Mouse (Mus musculus) G1E (cell line): ENCODE results near the gene Il17re. TPM values are rescaled to one million over a fixed set of nuclear protein-coding genes. Genes with fewer than 3 reads are reported as not detected.

Experiments used
- ATAC-seq: 2 replicates; pipeline ENCODE4 v1.8.0; 2016; ENCODE audit warnings: mild to moderate bottlenecking; ENCODE audit not compliant: insufficient number of reproducible peaks, poor library complexity, low FRiP score, severe bottlenecking; ENCODE audit errors: extremely low read depth
- DNase-seq: peaks from one replicate; pipeline ENCODE4 v3.0.0; 2012; ENCODE audit warnings: low spot score
- H3K27me3 ChIP-seq: 2 replicates; pipeline ENCODE4 v1.6.1; 2012; ENCODE audit warnings: mild to moderate bottlenecking, low read length, inconsistent platforms; ENCODE audit not compliant: insufficient read depth
- H3K36me3 ChIP-seq: replicated peaks from 2 replicates; pipeline ENCODE3; 2012; ENCODE audit warnings: mild to moderate bottlenecking, inconsistent platforms
- H3K4me1 ChIP-seq: 2 replicates; pipeline ENCODE4 v1.6.1; 2012; ENCODE audit warnings: low read depth, low read length, inconsistent platforms, mixed read lengths; ENCODE audit not compliant: insufficient read depth
- H3K4me3 ChIP-seq: 2 replicates; pipeline ENCODE4 v1.5.1; 2012; ENCODE audit warnings: low read depth, mild to moderate bottlenecking, inconsistent platforms, low read length, moderate library complexity, mixed read lengths
- H3K9me3 ChIP-seq: replicated peaks from 2 replicates; pipeline ENCODE4 v1.6.1; 2012; ENCODE audit warnings: inconsistent platforms
- CTCF ChIP-seq: IDR thresholded peaks from 2 replicates; pipeline ENCODE4 v1.5.1; 2012; ENCODE audit warnings: low read depth, low read length, inconsistent platforms, mixed read lengths
- GATA1 ChIP-seq: IDR thresholded peaks from 2 replicates; pipeline ENCODE4 v1.6.1; 2012; ENCODE audit warnings: borderline replicate concordance, low read length, inconsistent platforms, mixed read lengths
- GATA2 ChIP-seq: IDR thresholded peaks from 2 replicates; pipeline ENCODE4 v1.6.1; 2012; ENCODE audit warnings: low read depth, low read length, inconsistent platforms, borderline replicate concordance
- POLR2AphosphoS5 ChIP-seq: IDR thresholded peaks from 2 replicates; pipeline ENCODE4 v1.6.1; 2012; ENCODE audit warnings: low read depth, low read length, inconsistent platforms; ENCODE audit not compliant: insufficient replicate concordance
- TAL1 ChIP-seq: conservative IDR thresholded peaks from 2 replicates; pipeline ENCODE4 v1.6.1; 2012; ENCODE audit warnings: low read depth, low read length, inconsistent platforms, mixed read lengths
- polyA plus RNA-seq: library from polyadenylated mRNA; stranded (reverse); fragments of >175 nt; gene quantifications from 2 replicates; pipeline ENCODE4 v1.2.3, GENCODE M21; 2012
- total RNA-seq, 2 experiments: library from RNA; stranded (forward) in 1 of 2; stranded (reverse) in 1 of 2; fragments of 200-1000 nt in 1 of 2; fragments of >200 nt in 1 of 2; fragmentation: Nextera tagmentation in 1 of 2; gene quantifications; 2 replicates each; pipeline ENCODE4 v1.2.3; 2014 to 2017

Gene Il17re
- total and polyA plus RNA-seq, 3 experiments, result 0.22 TPM; not detected in 2

DNA sequence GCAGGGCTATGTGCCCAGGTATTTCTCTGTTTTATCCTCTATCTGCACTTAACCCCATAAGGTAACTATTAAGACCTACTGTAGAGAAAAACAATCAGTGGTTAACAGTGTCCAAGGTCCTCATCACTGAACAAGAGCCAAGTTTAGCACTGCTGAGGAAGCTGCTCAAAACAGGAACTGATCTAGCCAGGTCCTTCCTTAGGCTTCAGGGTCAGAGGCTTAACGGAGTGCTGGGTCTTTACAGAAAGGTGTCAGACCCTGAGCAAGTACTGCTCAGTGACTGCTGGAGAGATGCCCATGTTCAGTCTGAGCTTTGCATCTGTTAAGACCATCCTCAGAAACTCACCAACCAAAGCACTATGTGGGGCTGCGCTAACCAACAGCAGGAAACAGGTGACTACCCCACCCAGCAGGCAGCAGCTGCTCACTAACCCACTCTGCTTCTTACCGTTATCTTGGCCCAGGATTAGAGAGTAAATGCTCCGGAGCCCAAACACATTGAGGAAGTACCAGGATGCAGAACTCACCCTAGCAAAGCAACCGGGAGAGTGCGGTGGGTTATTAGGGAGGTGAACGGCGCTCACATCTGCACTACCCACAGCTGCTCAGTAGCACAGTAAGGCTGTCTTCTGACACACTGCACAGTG is 59.3 kb downstream of the Il17re start:
- Histone ChIP-seq H3K9me3 (no peaks in the 10 kb centered on the region), H3K4me3 (no peak overlapping the region), H3K36me3 (peaks cover 98% of the 10 kb centered on the region), H3K27me3 (no peaks in the 10 kb centered on the region), H3K4me1 (no peaks in the 10 kb centered on the region)
- TF ChIP-seq CTCF (no peak), GATA1 (no peak), POLR2AphosphoS5 (no peak), GATA2 (no peak), TAL1 (no peak)
- ATAC-seq (no peak), DNase-seq (no peak)

Other genes starting within 250 kb of the Il17re start
Only the 20 nearest of the 21 such genes appear.
- gene Mtmr14, start 220.6 kb upstream of the Il17re start, total RNA-seq (2014; fragmentation: Nextera tagmentation), result 21.1 and 21.8 TPM in 2 replicates
- 30.6 and 41.8 TPM in 2 replicates for gene Mtmr14, start 220.6 kb upstream of the Il17re start, total RNA-seq (2017)
- 43.2 and 53.7 TPM in 2 replicates for gene Mtmr14, start 220.6 kb upstream of the Il17re start, polyA plus RNA-seq
- 0.24 TPM in 1 of 2 replicates, not detected in the other for gene Cpne9, start 176.2 kb upstream of the Il17re start, total RNA-seq (2014; fragmentation: Nextera tagmentation)
- 0.11 TPM in 1 of 2 replicates, not detected in the other for gene Cpne9, start 176.2 kb upstream of the Il17re start, total RNA-seq (2017)
- gene Cpne9, start 176.2 kb upstream of the Il17re start, polyA plus RNA-seq, result 0.04 TPM in 1 of 2 replicates, not detected in the other
- 46.5 and 56.0 TPM in 2 replicates for gene Brpf1, start 151.3 kb upstream of the Il17re start, total RNA-seq (2014; fragmentation: Nextera tagmentation)
- 26.5 and 26.9 TPM in 2 replicates for gene Brpf1, start 151.3 kb upstream of the Il17re start, total RNA-seq (2017)
- gene Brpf1, start 151.3 kb upstream of the Il17re start, polyA plus RNA-seq, result 37.9 and 40.6 TPM in 2 replicates
- gene Ogg1, start 131.5 kb upstream of the Il17re start, total RNA-seq (2014; fragmentation: Nextera tagmentation), result 30.4 and 56.3 TPM in 2 replicates
- gene Ogg1, start 131.5 kb upstream of the Il17re start, total RNA-seq (2017), result 10.9 and 11.5 TPM in 2 replicates
- 10.4 and 11.3 TPM in 2 replicates for gene Ogg1, start 131.5 kb upstream of the Il17re start, polyA plus RNA-seq
- 0.98 TPM in 1 of 2 replicates, not detected in the other for gene Camk1, start 114.5 kb upstream of the Il17re start, total RNA-seq (2014; fragmentation: Nextera tagmentation)
- 0.82 and 1.2 TPM in 2 replicates for gene Camk1, start 114.5 kb upstream of the Il17re start, total RNA-seq (2017)
- gene Camk1, start 114.5 kb upstream of the Il17re start, polyA plus RNA-seq, result 0.07 and 0.10 TPM in 2 replicates
- gene Tada3, start 80.6 kb upstream of the Il17re start, total RNA-seq (2014; fragmentation: Nextera tagmentation), result 33.2 and 35.2 TPM in 2 replicates
- gene Tada3, start 80.6 kb upstream of the Il17re start, total RNA-seq (2017), result 15.7 and 18.2 TPM in 2 replicates
- gene Tada3, start 80.6 kb upstream of the Il17re start, polyA plus RNA-seq, result 65.3 and 88.5 TPM in 2 replicates
- 69.7 and 96.4 TPM in 2 replicates for gene Arpc4, start 80.4 kb upstream of the Il17re start, total RNA-seq (2014; fragmentation: Nextera tagmentation)
- 263 and 271 TPM in 2 replicates for gene Arpc4, start 80.4 kb upstream of the Il17re start, total RNA-seq (2017)
- 247 and 264 TPM in 2 replicates for gene Arpc4, start 80.4 kb upstream of the Il17re start, polyA plus RNA-seq
- 43.3 and 47.6 TPM in 2 replicates for gene Ttll3, start 69.2 kb upstream of the Il17re start, total RNA-seq (2014; fragmentation: Nextera tagmentation)
- 20.5 and 22.7 TPM in 2 replicates for gene Ttll3, start 69.2 kb upstream of the Il17re start, total RNA-seq (2017)
- gene Ttll3, start 69.2 kb upstream of the Il17re start, polyA plus RNA-seq, result 10.2 and 15.1 TPM in 2 replicates
- 8.7 and 20.2 TPM in 2 replicates for gene Rpusd3, start 39.1 kb upstream of the Il17re start, total RNA-seq (2014; fragmentation: Nextera tagmentation)
- 7.7 and 8.5 TPM in 2 replicates for gene Rpusd3, start 39.1 kb upstream of the Il17re start, total RNA-seq (2017)
- gene Rpusd3, start 39.1 kb upstream of the Il17re start, polyA plus RNA-seq, result 113 TPM in 2 replicates
- not detected in 2 replicates for gene Cidec, start 22.7 kb upstream of the Il17re start, total RNA-seq (2014; fragmentation: Nextera tagmentation)
- gene Cidec, start 22.7 kb upstream of the Il17re start, total RNA-seq (2017), result 0.06 and 0.27 TPM in 2 replicates
- not detected in 2 replicates for gene Cidec, start 22.7 kb upstream of the Il17re start, polyA plus RNA-seq
- 19.4 and 21.7 TPM in 2 replicates for gene Jagn1, start 15.9 kb upstream of the Il17re start, total RNA-seq (2014; fragmentation: Nextera tagmentation)
- 12.9 and 14.0 TPM in 2 replicates for gene Jagn1, start 15.9 kb upstream of the Il17re start, total RNA-seq (2017)
- gene Jagn1, start 15.9 kb upstream of the Il17re start, polyA plus RNA-seq, result 5.6 and 6.3 TPM in 2 replicates
- gene Il17rc, start 12.9 kb downstream of the Il17re start, total RNA-seq (2014; fragmentation: Nextera tagmentation), result not detected in 2 replicates
- gene Il17rc, start 12.9 kb downstream of the Il17re start, total RNA-seq (2017), result not detected in 2 replicates
- gene Il17rc, start 12.9 kb downstream of the Il17re start, polyA plus RNA-seq, result 0.07 and 0.17 TPM in 2 replicates
- 8.5 and 9.9 TPM in 2 replicates for gene Creld1, start 24.8 kb downstream of the Il17re start, total RNA-seq (2014; fragmentation: Nextera tagmentation)
- 5.8 and 7.4 TPM in 2 replicates for gene Creld1, start 24.8 kb downstream of the Il17re start, total RNA-seq (2017)
- 17.3 and 19.8 TPM in 2 replicates for gene Creld1, start 24.8 kb downstream of the Il17re start, polyA plus RNA-seq
- gene Prrt3, start 43.4 kb downstream of the Il17re start, total RNA-seq (2014; fragmentation: Nextera tagmentation), result not detected in 2 replicates
- gene Prrt3, start 43.4 kb downstream of the Il17re start, total RNA-seq (2017), result under 0.01 and 0.12 TPM in 2 replicates
- gene Prrt3, start 43.4 kb downstream of the Il17re start, polyA plus RNA-seq, result not detected in 2 replicates
- 54.4 and 56.1 TPM in 2 replicates for gene Emc3, start 73.2 kb downstream of the Il17re start, total RNA-seq (2014; fragmentation: Nextera tagmentation)
- gene Emc3, start 73.2 kb downstream of the Il17re start, total RNA-seq (2017), result 34.8 and 37.1 TPM in 2 replicates
- 18.8 and 22.9 TPM in 2 replicates for gene Emc3, start 73.2 kb downstream of the Il17re start, polyA plus RNA-seq
- 47.2 and 83.5 TPM in 2 replicates for gene Fancd2, start 73.2 kb downstream of the Il17re start, total RNA-seq (2014; fragmentation: Nextera tagmentation)
- gene Fancd2, start 73.2 kb downstream of the Il17re start, total RNA-seq (2017), result 32.9 and 41.1 TPM in 2 replicates
- gene Fancd2, start 73.2 kb downstream of the Il17re start, polyA plus RNA-seq, result 2.2 TPM in 2 replicates
- gene Fancd2os, start 142.2 kb downstream of the Il17re start, total RNA-seq (2014; fragmentation: Nextera tagmentation), result not detected in 2 replicates
- gene Fancd2os, start 142.2 kb downstream of the Il17re start, total RNA-seq (2017), result 0.16 TPM in 1 of 2 replicates, not detected in the other
- gene Fancd2os, start 142.2 kb downstream of the Il17re start, polyA plus RNA-seq, result not detected in 2 replicates
- 186 and 193 TPM in 2 replicates for gene Brk1, start 146.3 kb downstream of the Il17re start, total RNA-seq (2014; fragmentation: Nextera tagmentation)
- gene Brk1, start 146.3 kb downstream of the Il17re start, total RNA-seq (2017), result 167 and 180 TPM in 2 replicates
- gene Brk1, start 146.3 kb downstream of the Il17re start, polyA plus RNA-seq, result 29.2 and 42.6 TPM in 2 replicates
- 9.0 and 12.5 TPM in 2 replicates for gene Vhl, start 165.5 kb downstream of the Il17re start, total RNA-seq (2014; fragmentation: Nextera tagmentation)
- 25.4 and 26.1 TPM in 2 replicates for gene Vhl, start 165.5 kb downstream of the Il17re start, total RNA-seq (2017)
- gene Vhl, start 165.5 kb downstream of the Il17re start, polyA plus RNA-seq, result 6.4 and 7.9 TPM in 2 replicates
- gene Irak2, start 180.0 kb downstream of the Il17re start, total RNA-seq (2014; fragmentation: Nextera tagmentation), result 7.4 and 21.2 TPM in 2 replicates
- 10.9 and 11.7 TPM in 2 replicates for gene Irak2, start 180.0 kb downstream of the Il17re start, total RNA-seq (2017)
- 10.2 and 13.7 TPM in 2 replicates for gene Irak2, start 180.0 kb downstream of the Il17re start, polyA plus RNA-seq